In genomic region chr2:69530691-69531527, GRCm38 (mm10) we compare ENCODE assay signal across 13 mouse cellular contexts. TPM values are rescaled to one million over a fixed set of nuclear protein-coding genes. Genes with fewer than 3 reads are reported as not detected.
DNase-seq lines count a peak whose midpoint lies in the region; ATAC-seq lines count a peak whose summit lies in the region.
"Had no signal": no experiment of that assay in that cellular context is flagged by ENCODE, and none has a peak within 500 bp of the region (broad histone marks: within the 10 kb centered on the region; RNA-seq: fewer than 3 reads in every experiment).

No protein-coding gene starts in this region.

- H3K36me3 ChIP-seq in forebrain, embryonic 10.5 days (replicated peaks), result peaks cover 21% of the 10 kb centered on the region
- H3K36me3 ChIP-seq in forebrain, embryonic 15.5 days, result no peaks in the 10 kb centered on the region
- H3K36me3 ChIP-seq in kidney, embryonic 14.5 days (ENCODE audit: control insufficient read depth, insufficient read depth, low read length), result no peaks in the 10 kb centered on the region
- H3K36me3 ChIP-seq: liver, embryonic 15.5 days had no signal

- H3K4me3 ChIP-seq in forebrain, embryonic 10.5 days, result no peak overlapping the region
- no peak overlapping the region for H3K4me3 ChIP-seq in forebrain, embryonic 15.5 days
- H3K4me3 ChIP-seq in kidney, embryonic 14.5 days (ENCODE audit: low read length), result no peak overlapping the region
- H3K4me3 ChIP-seq: liver, embryonic 15.5 days; megakaryocyte, embryonic 14.5 days had no signal

- no peak overlapping the region for H3K9ac ChIP-seq in forebrain, embryonic 15.5 days (replicated peaks)
- H3K9ac ChIP-seq in kidney, embryonic 14.5 days (ENCODE audit: low read depth, low read length), result no peak overlapping the region
- H3K9ac ChIP-seq: liver, embryonic 15.5 days had no signal

- peaks cover 23% of the 10 kb centered on the region for H3K4me1 ChIP-seq in forebrain, embryonic 10.5 days
- no peaks in the 10 kb centered on the region for H3K4me1 ChIP-seq in forebrain, embryonic 15.5 days
- H3K4me1 ChIP-seq in kidney, embryonic 14.5 days (ENCODE audit: control insufficient read depth, insufficient read depth, low read length), result peaks cover 8% of the 10 kb centered on the region; the same call in 1 of the 2 replicates
- H3K4me1 ChIP-seq: megakaryocyte, embryonic 14.5 days had no signal

- H3K4me2 ChIP-seq in forebrain, embryonic 15.5 days (replicated peaks), result no peak overlapping the region
- no peak overlapping the region for H3K4me2 ChIP-seq in kidney, embryonic 14.5 days (replicated peaks; ENCODE audit: low read depth, low read length)
- H3K4me2 ChIP-seq: liver, embryonic 15.5 days had no signal

- H3K9me3 ChIP-seq in forebrain, embryonic 10.5 days, result no peaks in the 10 kb centered on the region
- H3K9me3 ChIP-seq in forebrain, embryonic 15.5 days, result no peaks in the 10 kb centered on the region
- H3K9me3 ChIP-seq in kidney, embryonic 14.5 days (ENCODE audit: control insufficient read depth, low read length), result no peaks in the 10 kb centered on the region
- H3K9me3 ChIP-seq: liver, embryonic 15.5 days; megakaryocyte, embryonic 14.5 days had no signal

- 10% methylated on average over 14 of the region's 14 CpGs for WGBS in forebrain, embryonic 10.5 days
- 12% methylated on average over 14 of the region's 14 CpGs for WGBS in forebrain, embryonic 15.5 days
- 21% methylated on average over 14 of the region's 14 CpGs for WGBS in kidney, embryonic 14.5 days

- no peak for DNase-seq in forebrain, embryonic 10.5 days (ENCODE audit: extremely low spot score, low spot score)
- DNase-seq in kidney, postnatal 4 days, result no peak
- peak; percentile 5 for DNase-seq in thymus, postnatal 0 days (ENCODE audit: low spot score)
- no peak for DNase-seq in thymus, adult 18-20 months
- no peak for DNase-seq in testis, postnatal 10 days (ENCODE audit: low spot score)
- no peak for DNase-seq in ovary, adult 18-20 months (ENCODE audit: low spot score)
- DNase-seq: adrenal gland, postnatal 25 days; kidney, adult 11 months; layer of hippocampus, adult 9-11 months had no signal

- H3K27ac ChIP-seq in forebrain, embryonic 10.5 days, result peak overlapping the region; percentile 70
- no peak overlapping the region for H3K27ac ChIP-seq in forebrain, embryonic 15.5 days (replicated peaks)
- H3K27ac ChIP-seq in kidney, embryonic 14.5 days (ENCODE audit: low read depth, low read length), result no peak overlapping the region
- H3K27ac ChIP-seq: liver, embryonic 15.5 days had no signal

- H3K27me3 ChIP-seq in forebrain, embryonic 10.5 days (ENCODE audit: poor library complexity, severe bottlenecking), result no peaks in the 10 kb centered on the region
- no peaks in the 10 kb centered on the region for H3K27me3 ChIP-seq in forebrain, embryonic 15.5 days
- no peaks in the 10 kb centered on the region for H3K27me3 ChIP-seq in kidney, embryonic 14.5 days (ENCODE audit: control insufficient read depth, insufficient read depth, low read length)
- H3K27me3 ChIP-seq: liver, embryonic 15.5 days; megakaryocyte, embryonic 14.5 days had no signal

- no peak for ATAC-seq in forebrain, embryonic 15.5 days (replicated peaks)
- ATAC-seq in kidney, embryonic 14.5 days (ENCODE audit: low FRiP score, low TSS enrichment), result peak; percentile 71

RNA-seq across cellular contexts. Expression of gene Lrp2, which starts 55.0 kb away (rescaled TPM):
- 3.3 TPM in 2 replicates for polyA plus RNA-seq in forebrain, embryonic 10.5 days (2016; fragmentation: Nextera tagmentation; extraction: Ambion mirVana)
- polyA plus RNA-seq in forebrain, embryonic 15.5 days (2015; fragmentation: Nextera tagmentation; extraction: Ambion mirVana), result 0.24 and 0.47 TPM in 2 replicates
- polyA plus RNA-seq in kidney, embryonic 14.5 days (2014; fragmentation: Nextera tagmentation; extraction: Ambion mirVana), result 5.6 and 13.8 TPM in 2 replicates
- 0.05 and 0.08 TPM in 2 replicates for polyA plus RNA-seq in thymus, postnatal 0 days (2015; fragmentation: Nextera tagmentation; extraction: Ambion mirVana)
